9 mouse cellular contexts compared by ENCODE assay signal in the genomic region with DNA sequence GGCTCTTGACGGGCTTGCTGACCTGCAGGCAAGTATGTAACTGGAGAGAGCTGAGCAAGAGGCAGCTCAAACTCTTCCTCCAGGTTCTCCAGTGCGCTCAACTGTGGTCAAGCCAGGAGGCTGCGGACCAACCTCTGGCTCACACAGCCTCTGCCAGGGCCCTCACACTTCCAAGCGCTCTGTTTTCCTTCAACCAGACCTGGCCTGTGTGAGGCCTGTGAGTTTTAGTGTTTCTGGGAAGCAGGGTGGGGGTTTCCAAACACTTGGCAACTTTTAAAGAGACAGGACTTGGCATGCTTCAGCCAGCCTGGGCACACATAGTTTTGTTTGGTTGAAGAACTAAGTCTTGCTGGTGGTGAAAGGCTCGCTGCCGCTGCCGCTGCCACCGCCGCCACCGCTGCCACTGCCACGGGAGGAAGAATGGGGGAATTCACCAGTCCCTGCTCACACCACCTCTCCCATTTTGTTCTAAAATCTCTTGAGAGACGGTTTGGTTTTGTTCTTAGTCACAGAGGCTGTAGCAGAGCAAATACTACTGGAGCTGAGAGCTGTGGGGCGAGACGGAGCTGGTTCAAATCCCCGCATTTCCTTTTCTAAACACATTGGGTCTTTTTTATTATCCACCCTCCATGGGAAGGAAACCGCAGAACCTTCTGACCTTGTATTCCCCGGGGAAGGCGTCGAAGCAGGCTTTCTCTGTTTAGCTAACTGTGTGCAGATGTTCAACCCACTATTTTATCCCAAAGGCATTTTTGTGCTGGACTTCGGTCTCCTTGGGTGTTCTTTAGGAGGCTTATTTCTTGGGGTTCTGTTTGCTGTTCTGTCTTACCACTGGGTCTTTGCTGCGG. TPM values are rescaled to one million over a fixed set of nuclear protein-coding genes. Genes with fewer than 3 reads are reported as not detected.
DNase-seq lines count a peak whose midpoint lies in the region; ATAC-seq and TF ChIP-seq lines count a peak whose summit lies in the region.
"Had no signal": no experiment of that assay in that cellular context is flagged by ENCODE, and none has a peak within 500 bp of the region (broad histone marks: within the 10 kb centered on the region; RNA-seq: fewer than 3 reads in every experiment).

No protein-coding gene starts in this region.

- no peak for TF ChIP-seq CTCF in hindbrain, postnatal 0 days (IDR thresholded peaks at IDR 0.05; ENCODE audit: low read depth)

- H3K4me1 ChIP-seq in hindbrain, postnatal 0 days (ENCODE audit: insufficient read depth, low read length): no peaks in the 10 kb centered on the region
- no peaks in the 10 kb centered on the region for H3K4me1 ChIP-seq in hindbrain, embryonic 12.5 days
- H3K4me1 ChIP-seq in embryonic facial prominence, embryonic 15.5 days: peaks cover 11% of the 10 kb centered on the region

- H3K9me3 ChIP-seq in hindbrain, postnatal 0 days (ENCODE audit: low read length): no peaks in the 10 kb centered on the region
- H3K9me3 ChIP-seq in hindbrain, embryonic 12.5 days (replicated peaks): no peaks in the 10 kb centered on the region
- H3K9me3 ChIP-seq in embryonic facial prominence, embryonic 15.5 days (replicated peaks): no peaks in the 10 kb centered on the region

- H3K4me2 ChIP-seq in hindbrain, postnatal 0 days (ENCODE audit: low read depth, low read length): no peak overlapping the region
- H3K4me2 ChIP-seq in hindbrain, embryonic 12.5 days (replicated peaks): no peak overlapping the region
- 0 out of 2 replicates have a peak overlapping the region, but pooled peaks have one; percentile 4 for H3K4me2 ChIP-seq in embryonic facial prominence, embryonic 15.5 days (replicated peaks)

- no peaks in the 10 kb centered on the region for H3K27me3 ChIP-seq in hindbrain, postnatal 0 days (ENCODE audit: insufficient read depth, low read length)
- no peaks in the 10 kb centered on the region for H3K27me3 ChIP-seq in hindbrain, embryonic 12.5 days
- H3K27me3 ChIP-seq in embryonic facial prominence, embryonic 15.5 days: no peaks in the 10 kb centered on the region

- DNase-seq in hindbrain, postnatal 0 days (ENCODE audit: low spot score): peak; percentile 39
- peak; percentile 24 to 43 for DNase-seq in layer of hippocampus, postnatal 10 days (ENCODE audit: low spot score in 2 of 2)
- DNase-seq in right cerebral cortex, postnatal 10 days (ENCODE audit: low spot score in 2 of 2): peak; percentile 59
- DNase-seq in spleen, postnatal 10 days (ENCODE audit: low spot score in 2 of 2): no peak
- no peak for DNase-seq in gastrocnemius, postnatal 4 days (ENCODE audit: low spot score in 2 of 2)
- no peak for DNase-seq in thymus, postnatal 36 days

- no peak overlapping the region; the same call in 1 of the 2 replicates for H3K27ac ChIP-seq in hindbrain, postnatal 0 days
- no peak overlapping the region for H3K27ac ChIP-seq in hindbrain, embryonic 12.5 days
- peak overlapping the region; percentile 73 for H3K27ac ChIP-seq in embryonic facial prominence, embryonic 15.5 days (replicated peaks)

- ATAC-seq in hindbrain, postnatal 0 days: no peak
- no peak for ATAC-seq in hindbrain, embryonic 12.5 days (ENCODE audit: low FRiP score)
- peak; percentile 63; the same call in 1 of the 2 replicates for ATAC-seq in embryonic facial prominence, embryonic 15.5 days (ENCODE audit: insufficient number of reproducible peaks, low FRiP score, low TSS enrichment, low read depth)

- no peak overlapping the region for H3K9ac ChIP-seq in hindbrain, postnatal 0 days (replicated peaks; ENCODE audit: low read length)
- no peak overlapping the region for H3K9ac ChIP-seq in hindbrain, embryonic 12.5 days
- no peak overlapping the region for H3K9ac ChIP-seq in embryonic facial prominence, embryonic 15.5 days

- H3K4me3 ChIP-seq in hindbrain, postnatal 0 days (ENCODE audit: low read length): no peak overlapping the region
- H3K4me3 ChIP-seq in hindbrain, embryonic 12.5 days: no peak overlapping the region
- no peak overlapping the region for H3K4me3 ChIP-seq in embryonic facial prominence, embryonic 15.5 days (replicated peaks)

- 76% methylated on average over 21 of the region's 21 CpGs for WGBS in hindbrain, postnatal 0 days
- 73% methylated on average over 21 of the region's 21 CpGs for WGBS in hindbrain, embryonic 12.5 days
- 43% methylated on average over 21 of the region's 21 CpGs for WGBS in embryonic facial prominence, embryonic 15.5 days

- no peaks in the 10 kb centered on the region for H3K36me3 ChIP-seq in hindbrain, postnatal 0 days (ENCODE audit: insufficient read depth, low read length)
- no peaks in the 10 kb centered on the region for H3K36me3 ChIP-seq in hindbrain, embryonic 12.5 days
- H3K36me3 ChIP-seq in embryonic facial prominence, embryonic 15.5 days: no peaks in the 10 kb centered on the region

RNA-seq across cellular contexts. Expression of a gene that starts 11.0 kb away (rescaled TPM):
- total RNA-seq in hindbrain, postnatal 0 days (2014; rRNA removed): not detected in 2 replicates
- not detected in 2 replicates for polyA plus RNA-seq in hindbrain, postnatal 0 days (2015; fragmentation: Nextera tagmentation; extraction: Ambion mirVana)
- polyA plus RNA-seq in hindbrain, embryonic 12.5 days (2016; fragmentation: Nextera tagmentation; extraction: Ambion mirVana): not detected in 2 replicates
- polyA plus RNA-seq in embryonic facial prominence, embryonic 15.5 days (2015; fragmentation: Nextera tagmentation; extraction: Ambion mirVana): not detected in 2 replicates
- not detected for total RNA-seq in layer of hippocampus, postnatal 10 days (2021)
- not detected for total RNA-seq in gastrocnemius, postnatal 4 days (2021)
- total RNA-seq: layer of hippocampus, postnatal 14 days had no signal

RNA-seq across cellular contexts. Expression of a gene that starts 30.0 kb away (rescaled TPM):
- total RNA-seq in hindbrain, postnatal 0 days (2014; rRNA removed): 0.10 and 0.22 TPM in 2 replicates
- polyA plus RNA-seq in hindbrain, postnatal 0 days (2015; fragmentation: Nextera tagmentation; extraction: Ambion mirVana): 0.08 and 0.13 TPM in 2 replicates
- polyA plus RNA-seq in hindbrain, embryonic 12.5 days (2016; fragmentation: Nextera tagmentation; extraction: Ambion mirVana): 0.05 and 0.13 TPM in 2 replicates
- 0.09 and 0.31 TPM in 2 replicates for polyA plus RNA-seq in embryonic facial prominence, embryonic 15.5 days (2015; fragmentation: Nextera tagmentation; extraction: Ambion mirVana)
- under 1 TPM; 0.39 to 0.40 TPM for total RNA-seq in layer of hippocampus, postnatal 10 days (2021)
- total RNA-seq in gastrocnemius, postnatal 4 days (2021): 1 to 10 TPM; 1.4 to 1.5 TPM

RNA-seq across cellular contexts. Expression of a gene that starts 32.8 kb away (rescaled TPM):
- 0.73 and 1.8 TPM in 2 replicates for total RNA-seq in hindbrain, postnatal 0 days (2014; rRNA removed)
- 0.70 and 0.92 TPM in 2 replicates for polyA plus RNA-seq in hindbrain, postnatal 0 days (2015; fragmentation: Nextera tagmentation; extraction: Ambion mirVana)
- polyA plus RNA-seq in hindbrain, embryonic 12.5 days (2016; fragmentation: Nextera tagmentation; extraction: Ambion mirVana): 0.21 and 0.28 TPM in 2 replicates
- 0.99 and 1.2 TPM in 2 replicates for polyA plus RNA-seq in embryonic facial prominence, embryonic 15.5 days (2015; fragmentation: Nextera tagmentation; extraction: Ambion mirVana)
- under 1 TPM; 0.45 to 0.48 TPM for total RNA-seq in layer of hippocampus, postnatal 10 days (2021)
- 1 to 10 TPM; 2.2 TPM for total RNA-seq in gastrocnemius, postnatal 4 days (2021)

RNA-seq across cellular contexts. Expression of a gene that starts 49.7 kb away (rescaled TPM):
- total RNA-seq in hindbrain, postnatal 0 days (2014; rRNA removed): not detected in 2 replicates
- not detected in 2 replicates for polyA plus RNA-seq in hindbrain, postnatal 0 days (2015; fragmentation: Nextera tagmentation; extraction: Ambion mirVana)
- not detected in 2 replicates for polyA plus RNA-seq in hindbrain, embryonic 12.5 days (2016; fragmentation: Nextera tagmentation; extraction: Ambion mirVana)
- not detected in 2 replicates for polyA plus RNA-seq in embryonic facial prominence, embryonic 15.5 days (2015; fragmentation: Nextera tagmentation; extraction: Ambion mirVana)
- total RNA-seq in layer of hippocampus, postnatal 10 days (2021): not detected
- not detected for total RNA-seq in gastrocnemius, postnatal 4 days (2021)
- total RNA-seq: layer of hippocampus, postnatal 14 days had no signal

RNA-seq across cellular contexts. Expression of a gene that starts 59.2 kb away (rescaled TPM):
- 0.36 TPM in 1 of 2 replicates, not detected in the other for total RNA-seq in hindbrain, postnatal 0 days (2014; rRNA removed)
- not detected in 2 replicates for polyA plus RNA-seq in hindbrain, postnatal 0 days (2015; fragmentation: Nextera tagmentation; extraction: Ambion mirVana)
- polyA plus RNA-seq in hindbrain, embryonic 12.5 days (2016; fragmentation: Nextera tagmentation; extraction: Ambion mirVana): not detected in 2 replicates
- polyA plus RNA-seq in embryonic facial prominence, embryonic 15.5 days (2015; fragmentation: Nextera tagmentation; extraction: Ambion mirVana): not detected in 2 replicates
- total RNA-seq in layer of hippocampus, postnatal 10 days (2021): not detected
- total RNA-seq in gastrocnemius, postnatal 4 days (2021): not detected
- total RNA-seq: layer of hippocampus, postnatal 14 days had no signal

Comparison
In these comparisons a context has a peak if more than half of its experiments do, and no peak if none do; other contexts are left out.
1. DNase-seq: peak in hindbrain, postnatal 0 days (single experiment), layer of hippocampus, postnatal 10 days (2 of 2) and right cerebral cortex, postnatal 10 days (2 of 2); none in spleen, postnatal 10 days (0 of 2), gastrocnemius, postnatal 4 days (0 of 2) and thymus, postnatal 36 days (0 of 2).